Mouse (Mus musculus): ENCODE data around the gene Slc12a5.

Gene Slc12a5

DNA sequence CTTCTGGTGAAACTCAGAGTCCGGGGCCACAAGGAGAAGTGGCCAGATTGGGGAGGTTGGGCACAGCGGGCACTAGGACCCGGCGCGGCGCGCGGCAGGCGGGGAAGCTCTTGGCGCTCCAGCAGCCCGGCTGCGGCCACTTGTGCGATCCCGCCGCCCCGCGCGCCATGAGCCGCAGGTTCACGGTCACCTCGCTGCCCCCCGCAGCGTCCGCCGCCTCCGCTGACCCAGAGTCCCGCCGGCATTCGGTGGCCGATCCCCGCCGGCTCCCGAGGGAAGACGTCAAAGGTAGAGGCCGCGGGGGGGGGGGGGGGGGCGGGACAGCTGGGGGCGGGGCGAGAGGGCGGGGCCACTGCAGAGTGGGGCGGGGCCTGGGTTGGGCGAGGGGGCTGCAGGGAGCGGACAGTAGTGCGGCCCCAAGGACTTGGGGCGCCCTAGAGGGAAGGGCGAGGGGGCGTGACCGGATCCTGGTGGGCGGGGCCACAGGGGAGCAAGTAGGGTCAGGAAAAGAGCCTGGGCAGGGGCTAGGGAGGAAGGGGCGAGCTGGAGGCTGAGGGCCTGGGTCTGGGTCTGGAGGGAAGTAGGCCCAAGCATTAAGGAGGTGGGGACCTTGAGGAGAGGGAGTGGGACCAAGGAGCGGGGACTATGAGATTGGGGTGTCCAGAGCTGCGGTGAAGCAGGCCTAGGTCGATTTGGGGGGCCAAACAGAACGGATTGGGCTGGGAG is at the start of gene Slc12a5:
TSS of gene Slc12a5 (plus strand) at position 87 of the 726 bp plus-strand sequence.
- in situ Hi-C loops (cut with MboI): no loop called here

DNA sequence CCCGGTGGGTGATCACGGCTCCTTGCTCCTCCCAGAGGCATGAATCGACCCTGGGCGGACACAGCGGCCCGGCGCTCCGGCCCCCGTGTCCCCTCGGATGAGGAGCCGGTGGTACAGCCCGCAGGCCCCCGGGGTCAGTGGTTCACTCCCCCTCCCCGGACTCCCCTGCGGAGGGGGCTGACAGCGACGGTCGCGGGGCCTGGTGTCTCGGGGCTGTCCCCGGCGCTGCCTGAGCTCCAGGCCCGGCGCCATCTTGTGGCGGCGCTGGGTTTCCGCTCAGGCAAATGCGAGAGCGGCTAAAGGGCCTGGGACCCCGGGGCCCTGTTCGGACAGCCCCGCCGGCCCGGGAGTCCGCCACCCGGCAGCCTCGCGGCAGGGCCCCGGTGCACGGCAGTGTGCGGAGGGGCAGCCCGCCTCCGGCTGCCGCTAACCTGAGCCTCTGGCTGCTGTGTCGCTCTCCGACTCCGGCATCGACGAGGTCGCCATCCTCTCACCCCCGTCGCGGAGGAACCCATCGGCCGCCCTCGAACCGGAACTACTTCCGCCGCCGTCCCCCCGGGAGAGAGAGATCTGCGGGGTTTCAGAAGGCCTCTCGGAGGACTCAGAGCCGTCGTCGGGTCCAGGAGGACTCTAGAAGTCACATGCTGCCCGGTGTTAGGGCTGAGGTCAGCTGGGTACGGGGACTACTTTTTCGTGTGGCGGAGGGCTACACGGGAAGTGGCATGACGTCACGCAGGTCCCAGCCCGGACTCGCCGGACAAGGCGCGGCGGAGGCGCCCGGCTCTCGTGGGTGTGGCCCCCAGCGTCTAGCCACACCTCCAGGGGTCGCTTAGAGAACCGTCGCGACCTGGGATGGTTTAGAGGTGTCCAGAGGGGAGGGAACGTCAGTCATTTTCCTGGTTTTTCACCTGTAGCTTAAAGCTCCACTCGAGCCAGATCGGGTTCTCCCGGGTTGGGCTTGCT is 49.2 kb upstream of the Slc12a5 start, which contains the start of gene Zfp335:
TSS of gene Zfp335 (minus strand) at position 672 of the 963 bp plus-strand sequence.
- in situ Hi-C loops (cut with MboI): no loop called here

DNA sequence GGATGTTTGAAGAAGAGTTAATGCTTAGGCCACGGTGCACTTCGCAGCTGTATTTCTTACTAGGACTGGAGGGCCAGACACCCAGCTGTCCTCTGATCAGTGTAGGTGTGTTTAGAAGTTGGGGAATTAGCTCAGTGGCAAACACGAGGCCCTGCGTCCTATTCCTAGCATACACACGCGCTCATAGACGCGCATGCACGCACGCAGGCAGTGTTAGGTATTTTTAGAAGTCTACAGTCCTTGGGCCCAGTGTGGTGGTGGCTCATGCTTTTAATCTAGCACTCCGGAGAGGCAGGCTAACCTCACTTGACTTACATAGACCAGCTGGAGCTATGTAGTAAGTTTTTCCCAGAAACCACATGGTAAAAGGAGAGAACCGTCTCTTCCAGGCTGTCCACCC is 48.5 kb upstream of the Slc12a5 start:
- in situ Hi-C loops (cut with MboI): no loop called here

DNA sequence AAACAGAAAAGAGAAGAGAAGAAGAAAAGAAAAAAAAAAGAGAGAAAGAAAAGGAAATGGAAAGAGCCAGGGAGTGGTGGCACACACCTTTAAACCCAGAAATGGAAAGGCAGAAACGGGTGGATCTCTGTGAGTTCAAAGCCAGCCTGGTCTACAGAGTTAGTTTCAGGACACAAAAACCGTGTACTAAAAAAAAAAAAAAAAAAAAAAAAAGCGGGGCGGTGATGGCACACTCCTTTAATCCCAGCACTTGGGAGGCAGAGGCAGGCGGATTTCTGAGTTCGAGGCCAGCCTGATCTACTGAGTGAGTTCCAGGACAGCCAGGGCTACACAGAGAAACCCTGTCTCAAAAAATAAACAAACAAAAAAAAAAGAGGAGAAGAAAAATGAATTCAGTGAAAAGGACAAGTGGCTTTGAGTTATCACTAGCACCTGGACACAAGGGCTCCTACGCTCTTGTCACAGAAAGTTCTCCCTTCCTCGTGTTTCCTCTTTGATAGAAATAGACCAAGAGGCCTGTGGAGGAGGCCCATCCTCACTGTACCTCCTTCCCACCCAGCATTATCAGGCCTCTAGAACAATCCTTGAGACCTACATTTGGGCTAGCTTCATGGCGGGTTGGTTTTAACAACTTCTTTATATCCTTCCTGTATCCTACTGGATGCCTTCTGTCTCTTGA is 47.7 kb upstream of the Slc12a5 start:
- in situ Hi-C loops (cut with MboI): no loop called here

DNA sequence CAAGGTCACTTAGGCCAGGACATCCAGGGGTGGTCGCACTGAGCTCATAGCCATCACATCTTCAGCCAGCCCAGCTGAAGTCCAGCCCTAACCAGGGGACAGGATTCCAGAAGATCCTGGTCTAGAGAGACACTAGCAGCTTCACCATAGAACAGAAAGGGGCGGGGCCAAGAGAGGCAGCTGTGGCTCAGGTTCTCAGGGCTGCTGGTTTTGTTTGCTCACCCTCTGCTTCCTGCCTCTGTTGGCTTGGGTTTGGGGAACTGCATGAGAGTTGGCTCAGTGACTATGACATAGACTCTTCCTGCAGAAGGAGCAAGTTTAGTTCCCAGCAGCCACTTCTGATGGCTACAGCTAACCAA is 47.2 kb upstream of the Slc12a5 start:
- in situ Hi-C loops (cut with MboI): no loop called here

DNA sequence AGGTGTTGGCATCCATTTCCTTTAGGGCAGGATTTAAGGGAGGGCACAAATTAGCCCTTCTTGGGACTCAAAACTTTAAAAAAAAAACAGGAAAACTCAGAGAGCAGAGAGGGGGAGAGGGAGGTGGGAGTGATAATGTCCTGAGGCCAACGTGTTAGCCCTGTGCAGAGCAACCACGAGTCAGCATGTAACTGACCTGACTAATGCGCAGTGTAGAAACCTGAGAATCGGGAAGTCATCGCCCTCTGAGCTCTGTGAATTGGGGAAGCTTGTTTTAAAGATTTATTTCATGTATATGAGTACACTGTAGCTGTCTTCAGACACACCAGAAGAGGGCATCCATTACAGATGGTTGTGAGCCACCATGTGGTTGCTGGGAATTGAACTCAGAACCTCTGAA is 43.8 kb upstream of the Slc12a5 start:
- in situ Hi-C loops (cut with MboI): no loop called here

DNA sequence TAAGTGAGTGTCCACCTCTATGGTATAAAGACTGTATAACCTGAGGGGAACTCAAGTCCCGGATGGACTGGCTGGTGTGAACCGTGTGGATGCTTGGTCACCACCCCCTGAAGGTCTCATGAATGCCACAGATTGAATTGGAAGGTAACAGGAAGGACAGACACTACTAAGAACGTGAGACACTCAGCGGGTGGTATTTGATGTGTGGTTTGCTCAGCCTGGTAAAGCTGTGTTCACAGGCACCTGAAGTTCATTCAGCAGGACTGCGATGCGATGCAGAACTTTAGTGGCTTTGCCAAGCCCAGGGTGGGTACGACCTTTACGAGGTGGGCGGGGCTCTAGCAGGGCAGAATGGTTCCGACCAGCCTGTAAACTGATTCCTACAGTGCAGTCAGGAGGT is 43.2 kb upstream of the Slc12a5 start:
- in situ Hi-C loops (cut with MboI): no loop called here

DNA sequence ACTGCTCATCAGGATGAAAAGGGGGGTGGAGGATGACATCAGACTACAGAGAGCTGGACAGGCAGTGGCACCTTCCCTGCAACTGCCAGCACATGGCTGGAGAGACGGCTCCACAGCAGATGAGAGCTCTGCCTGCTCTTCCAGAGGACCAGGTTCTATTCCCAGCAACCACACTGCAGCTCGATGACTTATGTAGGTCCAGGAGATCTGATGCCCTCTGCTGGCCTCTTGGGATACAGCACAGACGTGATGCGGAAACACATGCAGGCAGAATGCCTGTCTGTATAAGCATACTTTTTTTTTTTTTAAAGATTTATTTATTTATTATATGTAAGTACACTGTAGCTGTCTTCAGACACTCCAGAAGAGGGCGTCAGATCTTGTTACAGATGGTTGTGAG is 42.3 kb upstream of the Slc12a5 start:
- in situ Hi-C loops (cut with MboI): no loop called here

DNA sequence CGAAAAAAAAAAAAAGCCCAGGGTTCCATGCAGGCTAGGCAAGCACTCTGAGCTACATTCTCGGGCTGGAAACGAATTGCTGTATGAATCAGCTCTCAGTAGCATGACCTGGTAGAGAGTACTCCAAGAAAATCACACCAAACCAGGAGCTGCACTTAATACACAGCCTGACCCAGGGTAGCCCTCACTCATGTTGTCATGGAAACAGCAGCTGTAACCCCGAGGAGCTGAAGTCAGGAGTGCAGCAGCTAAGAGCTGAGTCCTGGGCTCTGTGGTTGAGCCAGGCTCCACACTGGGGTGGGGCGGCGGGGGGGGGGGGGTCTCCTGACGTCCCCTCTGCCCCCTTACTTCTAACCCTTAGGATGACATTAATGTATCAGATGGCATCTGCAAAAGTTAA is 38.6 kb upstream of the Slc12a5 start:
- in situ Hi-C loops (cut with MboI): loop anchor here (10.0 kb wide), 1 partner anchor 123 kb away; no protein-coding TSS in a partner anchor

DNA sequence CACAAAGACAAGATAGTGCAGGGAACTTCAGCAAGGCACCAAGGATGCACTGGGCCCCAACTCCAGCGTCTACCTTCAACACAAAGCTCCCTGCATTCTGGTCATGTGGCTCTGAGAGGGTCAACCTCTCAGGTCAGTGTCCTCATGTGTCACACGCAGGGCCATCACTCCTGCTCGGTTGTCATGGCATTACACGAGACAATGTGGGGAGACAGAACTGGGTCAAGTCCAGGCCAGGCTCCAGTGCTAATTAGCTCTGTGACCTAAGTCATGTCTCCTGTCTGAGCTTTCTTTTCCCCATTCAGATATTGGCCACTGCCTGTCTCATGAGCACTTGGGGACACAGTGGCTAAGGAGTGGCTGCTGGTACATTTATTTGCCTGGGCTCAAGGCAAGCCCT is 37.3 kb upstream of the Slc12a5 start:
- in situ Hi-C loops (cut with MboI): loop anchor here (10.0 kb wide), 1 partner anchor 122 kb away; no protein-coding TSS in a partner anchor

DNA sequence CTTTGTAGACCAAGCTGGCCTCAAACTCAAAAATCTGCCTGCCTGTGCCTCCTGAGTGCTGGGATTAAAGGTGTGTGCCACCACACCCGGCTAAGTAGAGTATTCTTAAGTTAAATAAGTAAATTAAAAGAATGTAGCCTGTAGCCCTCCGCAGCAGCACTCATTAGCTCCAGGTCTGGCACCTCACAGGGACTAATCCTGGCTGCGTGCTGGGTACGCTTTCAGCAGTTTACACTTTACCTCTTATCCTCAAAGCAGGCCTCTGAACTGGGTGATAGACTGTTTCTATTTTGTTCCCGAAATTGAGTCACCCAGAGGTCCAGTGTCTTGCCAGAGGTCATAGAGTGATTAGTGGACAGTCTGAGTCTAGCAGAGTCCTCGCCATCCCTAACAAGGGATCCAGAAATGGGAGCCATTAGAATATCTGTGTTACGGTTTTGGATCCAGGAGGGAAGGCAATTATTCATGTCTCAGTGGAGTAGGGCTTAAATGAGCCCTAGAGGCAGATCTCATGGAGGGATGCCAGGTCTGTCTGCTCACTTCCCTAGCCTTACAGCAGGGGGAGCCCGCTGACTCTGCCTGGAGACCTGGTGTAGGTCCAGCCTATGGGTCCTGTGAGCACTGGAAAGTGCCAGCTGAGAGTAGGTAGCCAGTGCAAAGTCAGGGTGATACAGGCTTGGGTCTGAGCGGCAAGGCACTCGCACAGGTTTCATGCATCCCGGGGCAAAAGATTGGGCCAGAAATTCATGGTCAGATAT is 36.3 kb upstream of the Slc12a5 start:
- in situ Hi-C loops (cut with MboI): loop anchor here (10.0 kb wide), 1 partner anchor 121 kb away; no protein-coding TSS in a partner anchor

DNA sequence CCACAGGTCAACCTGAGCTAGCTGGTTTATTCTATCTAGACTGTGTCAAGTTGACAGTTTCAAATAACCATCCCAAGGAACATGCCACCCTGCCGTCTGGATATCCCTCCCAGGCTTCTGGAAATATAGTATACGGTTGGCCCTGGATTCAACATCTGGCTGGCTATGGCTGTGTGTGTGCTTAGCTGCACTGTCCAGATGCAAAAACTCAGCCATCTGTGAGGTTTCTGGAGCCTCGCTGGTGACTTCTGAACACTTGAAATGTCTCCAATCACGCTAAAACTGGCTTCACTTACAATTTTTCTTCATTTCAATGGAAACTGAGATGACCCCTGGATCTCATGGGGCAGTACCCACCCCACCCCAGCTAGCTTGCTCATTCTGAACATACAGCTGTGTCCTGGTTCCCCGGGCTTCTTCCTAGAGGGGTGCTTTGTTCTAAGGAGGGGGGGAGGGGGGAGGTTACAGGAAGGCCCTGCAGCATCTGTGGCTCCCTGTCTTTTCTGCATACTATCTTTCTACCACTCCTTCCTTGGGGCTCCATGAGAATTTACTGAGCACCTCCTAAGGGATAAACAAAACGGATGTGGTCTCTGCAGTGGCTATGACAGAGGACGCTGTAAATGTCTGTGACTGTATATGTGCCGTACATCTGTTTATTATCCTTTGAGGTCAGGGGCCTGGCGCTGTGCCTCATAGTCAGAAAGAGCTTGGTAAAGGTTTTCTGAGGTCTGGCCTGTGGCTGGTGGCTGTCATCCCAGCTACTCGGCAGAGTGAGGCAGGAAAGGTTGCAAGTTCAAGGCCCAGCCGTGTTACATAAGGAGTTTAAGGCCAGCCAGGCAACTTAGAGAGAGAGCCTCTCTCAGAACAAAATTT is 29.7 kb upstream of the Slc12a5 start:
- in situ Hi-C loops (cut with MboI): no loop called here

DNA sequence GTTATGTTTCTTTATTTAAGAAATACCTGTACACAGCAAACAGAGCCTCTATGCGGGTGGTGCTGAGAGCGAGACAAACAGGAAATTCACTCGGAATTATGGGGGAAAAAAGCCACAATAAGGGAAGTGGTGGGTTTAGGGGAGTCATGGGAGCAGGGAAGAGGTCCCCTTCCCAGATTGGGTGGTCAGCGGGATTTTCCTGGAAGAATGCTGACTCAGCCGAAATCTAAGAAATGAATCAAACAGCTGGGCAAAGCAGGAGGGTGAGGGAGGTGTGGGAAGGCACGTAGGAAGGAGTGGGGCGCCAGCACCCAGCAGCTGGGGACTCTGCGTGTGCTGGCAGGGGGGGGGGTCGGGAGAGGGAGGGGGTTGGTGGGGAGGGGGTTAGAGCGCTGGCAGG is 27.1 kb upstream of the Slc12a5 start:
- in situ Hi-C loops (cut with MboI): no loop called here

DNA sequence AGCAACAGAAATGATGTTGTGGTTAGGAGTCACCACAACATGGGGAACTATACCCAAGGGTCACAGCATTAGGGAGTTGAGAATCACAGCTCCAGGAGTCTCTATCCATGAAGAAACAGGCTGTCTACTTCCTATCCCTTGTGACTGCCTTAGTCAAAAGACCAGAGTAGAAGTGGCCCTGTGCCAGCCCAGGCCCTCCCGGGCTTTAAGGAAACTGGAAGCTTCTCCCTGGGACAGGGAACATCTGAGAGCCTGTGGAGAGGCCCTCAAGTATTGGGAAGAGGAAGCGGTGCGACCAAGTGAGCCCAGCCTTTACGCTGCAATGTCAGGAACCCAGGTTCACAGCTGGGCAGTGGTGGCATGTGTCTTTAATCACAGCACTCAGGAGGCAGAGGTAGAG is 24.6 kb upstream of the Slc12a5 start:
- in situ Hi-C loops (cut with MboI): no loop called here

DNA sequence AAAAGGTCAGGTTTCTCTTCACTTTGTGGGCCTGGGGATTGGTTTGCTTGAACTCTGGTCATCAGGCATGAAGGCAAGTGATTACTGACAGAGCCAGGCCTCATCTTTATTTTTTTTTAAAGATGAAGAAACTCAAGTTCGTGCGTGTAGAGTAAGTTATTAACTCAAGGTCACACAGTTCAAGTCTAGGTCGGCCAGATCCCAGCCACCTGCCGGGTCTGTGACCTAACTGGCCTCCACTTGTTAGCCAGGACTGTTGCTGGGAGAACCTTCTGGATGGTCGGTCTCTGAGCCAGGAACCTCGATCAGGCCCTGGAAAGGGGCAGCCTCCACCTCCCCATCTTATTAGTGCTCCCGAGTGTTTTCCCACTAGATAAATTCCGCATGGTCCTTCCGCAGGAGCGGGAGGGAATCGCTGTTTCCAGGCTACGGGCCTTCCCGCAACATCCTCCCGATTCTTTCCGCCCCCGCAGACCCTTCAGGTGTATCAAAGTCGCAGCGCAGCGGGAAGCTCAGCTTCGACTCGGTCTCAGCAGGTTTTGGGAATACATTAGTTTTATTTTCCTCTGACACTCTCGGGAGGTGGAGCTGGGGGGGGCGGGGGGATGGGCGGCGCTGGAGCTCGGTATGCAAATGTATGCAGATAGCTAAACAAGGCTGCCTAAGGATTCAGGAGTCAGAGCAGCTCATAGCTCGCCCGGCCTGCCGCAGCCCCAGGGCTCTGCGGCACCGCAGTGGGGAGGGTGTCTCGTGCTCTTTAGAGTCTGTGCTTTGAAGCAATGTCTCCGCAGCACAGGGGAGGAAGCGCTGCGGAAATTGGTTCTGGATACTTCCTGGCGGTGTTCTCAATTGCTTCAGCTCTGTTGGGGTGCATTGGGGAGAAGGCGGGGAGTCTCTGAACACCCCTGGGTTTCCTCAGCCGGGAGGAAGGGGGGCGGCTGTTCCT is 22.2 kb upstream of the Slc12a5 start:
- in situ Hi-C loops (cut with MboI): no loop called here

DNA sequence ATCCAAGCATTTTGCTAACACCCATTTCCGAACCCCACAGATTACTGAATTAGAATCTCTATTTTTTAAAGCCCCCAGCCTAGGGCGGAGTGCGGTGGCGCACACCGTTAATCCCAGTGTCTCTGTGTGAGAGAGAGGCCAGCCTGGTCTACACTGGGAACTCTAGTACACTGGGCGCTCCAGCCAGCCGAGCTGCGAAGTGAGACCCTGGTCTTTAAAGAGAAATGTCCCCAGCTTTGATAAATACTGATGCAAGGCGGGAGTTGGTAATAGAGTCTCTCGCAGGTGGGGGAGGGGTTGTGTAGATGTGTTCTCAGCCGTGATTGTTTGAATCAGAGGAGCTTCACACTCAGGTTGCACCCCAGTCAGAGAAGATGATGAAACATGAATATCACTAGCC is 21.5 kb upstream of the Slc12a5 start:
- in situ Hi-C loops (cut with MboI): no loop called here

DNA sequence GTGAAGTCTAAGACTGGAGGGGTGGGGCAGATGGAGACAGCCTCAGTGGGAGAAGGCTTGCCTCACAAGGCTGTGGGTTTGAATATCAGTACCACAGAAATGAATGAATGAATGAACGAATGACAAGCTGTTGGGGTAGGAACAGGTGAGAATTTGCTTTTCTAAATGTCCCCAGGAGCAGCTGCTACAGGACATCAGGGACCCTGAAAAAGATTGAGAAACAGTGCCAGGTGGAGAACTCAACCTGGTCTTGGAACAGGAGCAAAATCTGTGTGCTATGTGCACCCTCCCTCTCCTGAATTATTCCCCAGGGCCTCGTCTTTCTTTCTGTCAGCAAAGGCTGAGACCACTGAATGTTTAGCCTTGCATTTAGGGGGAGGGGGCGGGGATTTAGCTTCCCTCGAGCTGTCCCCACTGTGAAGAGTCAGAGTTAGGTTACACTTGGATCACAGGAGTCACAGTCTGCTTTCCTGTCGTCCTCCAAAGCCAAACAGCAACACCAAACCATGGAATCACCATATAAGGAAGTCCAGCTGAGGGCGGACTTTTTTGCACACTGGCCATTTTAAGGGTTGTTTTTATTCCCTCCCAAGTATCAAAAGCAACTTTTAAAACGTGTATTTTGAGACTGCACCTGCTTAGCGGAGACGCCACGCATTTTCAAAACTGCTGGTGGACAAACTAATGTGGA is 20.3 kb upstream of the Slc12a5 start, which contains the start of gene Mmp9:
TSS of gene Mmp9 (plus strand) at position 641 of the 691 bp plus-strand sequence.
- in situ Hi-C loops (cut with MboI): no loop called here

DNA sequence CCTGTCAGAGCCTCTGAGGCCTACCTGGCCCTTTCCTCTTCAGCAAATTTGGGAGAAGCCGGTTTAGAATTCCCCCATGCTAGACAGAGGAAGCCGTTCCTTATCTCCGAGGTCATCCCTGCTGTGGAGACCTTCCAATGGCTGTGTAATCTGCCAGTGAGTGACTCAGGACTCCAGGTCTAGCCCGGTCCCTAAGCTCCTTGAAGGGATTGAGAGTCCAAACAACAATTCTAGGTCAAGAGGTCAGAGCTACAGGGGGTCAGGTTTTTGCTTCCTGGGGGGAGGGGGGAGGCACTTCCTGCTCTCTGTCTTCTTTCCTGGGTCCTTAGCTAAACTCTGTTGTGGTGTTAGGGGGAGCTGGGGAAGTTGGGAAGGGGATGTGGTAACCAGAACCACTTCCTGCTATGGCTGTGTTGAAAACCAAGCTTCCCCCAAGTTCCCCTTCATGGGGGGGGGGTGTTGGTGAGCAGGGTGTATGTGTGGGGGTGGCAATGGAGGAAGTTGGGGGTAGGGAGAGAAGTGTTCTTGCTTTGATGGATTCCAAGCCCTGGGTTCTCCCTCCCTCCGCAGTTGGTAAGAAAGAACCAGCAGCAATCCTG is 17.8 kb upstream of the Slc12a5 start:
- in situ Hi-C loops (cut with MboI): no loop called here

All from mature B cell (primary cell).